Mouse (Mus musculus) liver, embryonic 11.5 days (tissue): ENCODE data around the gene Plg. TPM values are rescaled to one million over a fixed set of nuclear protein-coding genes. Genes with fewer than 3 reads are reported as not detected.

ENCODE experiments used
- ATAC-seq: fragments of 200-750 bp; cut with Nextera tagmentation; replicated peaks from 2 replicates; pipeline ENCODE4 v1.8.0; 2017; ENCODE audit warnings: moderate number of reproducible peaks, mild to moderate bottlenecking, moderate TSS enrichment, moderate library complexity; ENCODE audit not compliant: low FRiP score
- DNase-seq: peaks from one replicate; pipeline ENCODE4 v3.0.0-alpha.2; 2017; ENCODE audit warnings: low spot score
- H3K27ac ChIP-seq: fragments of 300-500 bp; sonication (generic); 2 replicates; pipeline ENCODE4 v1.5.1; 2014; ENCODE audit warnings: mild to moderate bottlenecking, low read depth, low read length, control low read depth
- H3K27me3 ChIP-seq: fragments of 300-500 bp; sonication (generic); replicated peaks from 2 replicates; pipeline ENCODE4 v1.6.1; 2014; ENCODE audit warnings: low read length, mixed read lengths; ENCODE audit not compliant: control insufficient read depth, insufficient read depth
- H3K36me3 ChIP-seq: fragments of 300-500 bp; sonication (generic); 2 replicates; pipeline ENCODE4 v1.6.1; 2014; ENCODE audit warnings: mild to moderate bottlenecking, low read length, moderate library complexity, mixed read lengths; ENCODE audit not compliant: control insufficient read depth, insufficient read depth
- H3K4me1 ChIP-seq: fragments of 300-500 bp; sonication (generic); replicated peaks from 2 replicates; pipeline ENCODE4 v1.6.1; 2014; ENCODE audit warnings: low read length, mixed read lengths; ENCODE audit not compliant: control insufficient read depth, insufficient read depth
- H3K4me2 ChIP-seq: fragments of 300-500 bp; sonication (generic); 2 replicates; pipeline ENCODE4 v1.6.1; 2014; ENCODE audit warnings: mild to moderate bottlenecking, control low read depth, moderate library complexity
- H3K4me3 ChIP-seq: fragments of 300-500 bp; sonication (generic); 2 replicates; pipeline ENCODE4 v1.5.1; 2014; ENCODE audit warnings: low read depth, low read length, control low read depth
- H3K9ac ChIP-seq: fragments of 300-500 bp; sonication (generic); 2 replicates; pipeline ENCODE4 v1.6.1; 2014; ENCODE audit warnings: low read depth, low read length, control low read depth
- H3K9me3 ChIP-seq: fragments of 300-500 bp; sonication (generic); 2 replicates; pipeline ENCODE4 v1.6.1; 2016; ENCODE audit warnings: low read length, inconsistent platforms, mixed read lengths; ENCODE audit not compliant: control insufficient read depth
- WGBS: fragments of 180-500 bp; shearing (Covaris S2); extraction: QIAGEN DNeasy Blood & Tissue Kit; methylation state at CpG from one replicate; pipeline ENCODE4 v1.1.7; 2014; 5-methylcytosine and 5-hydroxymethylcytosine counted together
- polyA plus RNA-seq: library from polyadenylated mRNA; unstranded; fragments of >200 nt; fragmentation: Nextera tagmentation; extraction: Ambion mirVana; gene quantifications from 2 replicates; pipeline ENCODE4 v1.2.1, GENCODE M21; 2014

The Plg gene
- 130 and 157 TPM in 2 replicates for polyA plus RNA-seq

GRCm38 (mm10) chr17:12377981-12378705, at the start of gene Plg:
Plg (plus strand) TSS chr17:12378608.
- peak within 1 kb of the TSS; percentile 34 for H3K4me3 ChIP-seq
- H3K9ac ChIP-seq, result no peak within 1 kb of the TSS
- WGBS, result 72% methylated on average over 11 of the region's 11 CpGs
- peaks cover 3% of the 10 kb centered on the region; the same call in 1 of the 2 replicates for H3K4me1 ChIP-seq
- peak within 1 kb of the TSS; percentile 36; the same call in 1 of the 2 replicates for H3K27ac ChIP-seq
- no peaks in the 10 kb centered on the region for H3K36me3 ChIP-seq
- ATAC-seq, result peak; percentile 71
- peak within 1 kb of the TSS; percentile 35 for H3K4me2 ChIP-seq
- H3K9me3 ChIP-seq, result no peaks in the 10 kb centered on the region; the same call in 1 of the 2 replicates
- no peak for DNase-seq
- H3K27me3 ChIP-seq, result 0 out of 2 replicates have a peak, but pooled peaks cover 6% of the 10 kb centered on the region

GRCm38 (mm10) chr17:12335115-12335514, 43.3 kb upstream of the Plg start:
- ATAC-seq (no peak), DNase-seq (no peak)
- no peaks in the 10 kb centered on the region for H3K9me3 ChIP-seq
- no peaks in the 10 kb centered on the region; the same call in 1 of the 2 replicates for H3K4me1 ChIP-seq
- no peak overlapping the region for H3K4me3 ChIP-seq
- H3K9ac ChIP-seq, result no peak overlapping the region
- H3K36me3 ChIP-seq, result no peaks in the 10 kb centered on the region
- H3K27me3 ChIP-seq, result no peaks in the 10 kb centered on the region
- no peak overlapping the region for H3K27ac ChIP-seq
- WGBS, result 59% methylated on average over 6 of the region's 6 CpGs
- H3K4me2 ChIP-seq, result no peak overlapping the region

- ATAC-seq, result no peak
- Histone ChIP-seq H3K4me1 (no peaks in the 10 kb centered on the region; the same call in 1 of the 2 replicates), H3K27ac (no peak overlapping the region), H3K36me3 (no peaks in the 10 kb centered on the region), H3K4me2 (no peak overlapping the region), H3K27me3 (no peaks in the 10 kb centered on the region), H3K4me3 (no peak overlapping the region), H3K9ac (no peak overlapping the region), H3K9me3 (no peaks in the 10 kb centered on the region)
- no peak for DNase-seq
- 78% methylated on average over 19 of the region's 19 CpGs for WGBS
Measured at GRCm38 (mm10) chr17:12336073-12336868, 42.1 kb upstream of the Plg start.

- DNase-seq (no peak), ATAC-seq (no peak)
- no peak overlapping the region for H3K4me3 ChIP-seq
- H3K9ac ChIP-seq, result no peak overlapping the region
- no peaks in the 10 kb centered on the region for H3K27me3 ChIP-seq
- H3K27ac ChIP-seq, result no peak overlapping the region
- H3K4me1 ChIP-seq, result no peaks in the 10 kb centered on the region; the same call in 1 of the 2 replicates
- WGBS, result 82% methylated on average over 4 of the region's 4 CpGs
- H3K4me2 ChIP-seq, result no peak overlapping the region
- H3K9me3 ChIP-seq, result no peaks in the 10 kb centered on the region
- no peaks in the 10 kb centered on the region for H3K36me3 ChIP-seq
Measured at GRCm38 (mm10) chr17:12337156-12337555, 41.3 kb upstream of the Plg start.

- no peaks in the 10 kb centered on the region for H3K27me3 ChIP-seq
- H3K4me2 ChIP-seq, result no peak overlapping the region
- DNase-seq, result no peak
- ATAC-seq, result no peak
- no peak overlapping the region for H3K27ac ChIP-seq
- WGBS, result 83% methylated on average over 9 of the region's 9 CpGs
- no peak overlapping the region for H3K9ac ChIP-seq
- no peaks in the 10 kb centered on the region for H3K9me3 ChIP-seq
- no peak overlapping the region for H3K4me3 ChIP-seq
- H3K36me3 ChIP-seq, result no peaks in the 10 kb centered on the region
- no peaks in the 10 kb centered on the region for H3K4me1 ChIP-seq
Measured at GRCm38 (mm10) chr17:12343702-12344376, 34.6 kb upstream of the Plg start.

GRCm38 (mm10) chr17:12347462-12347861, 30.9 kb upstream of the Plg start:
- no peak overlapping the region for H3K4me3 ChIP-seq
- no peaks in the 10 kb centered on the region for H3K36me3 ChIP-seq
- DNase-seq, result no peak
- no peaks in the 10 kb centered on the region for H3K27me3 ChIP-seq
- no peaks in the 10 kb centered on the region for H3K9me3 ChIP-seq
- no peak overlapping the region for H3K27ac ChIP-seq
- no peak overlapping the region for H3K4me2 ChIP-seq
- no peaks in the 10 kb centered on the region for H3K4me1 ChIP-seq
- 76% methylated on average over 1 of the region's 1 CpGs for WGBS
- ATAC-seq, result no peak
- no peak overlapping the region for H3K9ac ChIP-seq

- Histone ChIP-seq H3K9me3 (no peaks in the 10 kb centered on the region), H3K4me2 (no peak overlapping the region), H3K36me3 (no peaks in the 10 kb centered on the region), H3K27me3 (no peaks in the 10 kb centered on the region; the same call in 1 of the 2 replicates), H3K27ac (no peak overlapping the region), H3K4me1 (no peaks in the 10 kb centered on the region), H3K4me3 (no peak overlapping the region), H3K9ac (no peak overlapping the region)
- no peak for ATAC-seq
- 75% methylated on average over 6 of the region's 6 CpGs for WGBS
- DNase-seq, result no peak
Measured at GRCm38 (mm10) chr17:12351564-12351963, 26.8 kb upstream of the Plg start.

GRCm38 (mm10) chr17:12352781-12353180, 25.6 kb upstream of the Plg start:
- Histone ChIP-seq H3K27me3 (no peaks in the 10 kb centered on the region; the same call in 1 of the 2 replicates), H3K36me3 (no peaks in the 10 kb centered on the region), H3K9me3 (no peaks in the 10 kb centered on the region), H3K4me3 (no peak overlapping the region), H3K9ac (no peak overlapping the region), H3K27ac (no peak overlapping the region), H3K4me1 (no peaks in the 10 kb centered on the region), H3K4me2 (no peak overlapping the region)
- DNase-seq (no peak), ATAC-seq (no peak)
- 51% methylated on average over 1 of the region's 1 CpGs for WGBS
